Mouse (Mus musculus): ENCODE results near the gene Tmem51. TPM values are rescaled to one million over a fixed set of nuclear protein-coding genes. Genes with fewer than 3 reads are reported as not detected.

Gene Tmem51
- total RNA-seq (2014; fragmentation: Nextera tagmentation) (0.41 TPM in 1 of 2 replicates, not detected in the other), total RNA-seq (2017) (1.1 TPM in 1 of 2 replicates, not detected in the other)

- ATAC-seq (replicated peaks; ENCODE audit: poor library complexity, severe bottlenecking): peak; percentile 70
Observed at GRCm38 (mm10) chr4:142084131-142084899, at the start of gene Tmem51. Gene Tmem51 (minus strand): TSS chr4:142084304.

DNA sequence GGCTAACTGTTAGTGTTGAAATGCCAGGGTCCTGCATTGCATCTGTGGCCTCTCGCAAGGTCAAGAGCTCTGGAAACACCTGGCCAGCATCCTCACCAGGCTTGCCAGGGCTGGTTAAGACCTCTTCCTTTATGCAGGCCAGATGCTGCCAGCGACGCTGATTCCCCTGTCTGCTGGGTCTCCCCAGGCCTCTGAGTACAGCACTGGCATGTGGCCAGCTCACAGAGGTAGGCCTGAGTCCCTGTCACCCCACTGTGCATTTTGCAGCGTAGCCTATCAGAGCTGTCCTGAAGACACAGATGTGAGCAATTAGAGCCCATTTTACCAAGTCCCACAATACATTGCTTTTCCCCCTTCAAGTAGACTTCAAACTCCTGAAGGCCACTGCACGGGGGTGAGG lies 46.1 kb upstream of the Tmem51 start:
- ATAC-seq (replicated peaks; ENCODE audit: poor library complexity, severe bottlenecking): no peak

GRCm38 (mm10) chr4:142127275-142127788 lies 43.2 kb upstream of the Tmem51 start:
- peak; percentile 46 for ATAC-seq (replicated peaks; ENCODE audit: poor library complexity, severe bottlenecking)

DNA sequence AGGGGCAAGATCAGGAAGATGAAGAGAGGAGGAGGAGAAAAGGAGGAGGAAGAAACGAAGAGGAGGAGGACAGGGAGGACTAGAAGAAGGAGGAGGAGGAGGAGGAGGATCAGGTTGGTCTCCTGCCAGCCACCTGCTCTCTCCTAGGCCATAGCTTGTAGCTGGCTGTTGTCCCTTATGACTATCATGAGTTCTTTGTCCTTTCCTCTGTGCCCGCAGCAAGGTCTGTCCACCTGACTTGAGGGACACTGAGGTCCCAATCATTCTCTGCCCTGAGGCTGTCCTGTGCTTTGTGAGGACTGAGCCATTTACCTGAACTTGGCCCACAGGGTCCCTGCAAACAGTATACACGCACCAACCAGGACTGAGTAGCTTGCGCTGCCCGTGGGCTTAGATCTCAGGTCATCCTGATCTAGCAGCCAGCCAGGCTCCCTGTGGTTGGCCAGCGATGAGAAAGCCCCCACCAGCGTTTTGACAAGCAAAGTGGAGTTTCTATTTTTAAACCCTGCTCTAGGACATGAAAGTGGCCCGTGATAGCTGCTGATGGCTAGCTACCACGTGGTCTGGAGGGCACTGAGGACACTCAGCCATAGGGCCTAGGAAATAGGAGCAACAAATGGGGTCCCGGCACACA lies 42.7 kb upstream of the Tmem51 start:
- ATAC-seq (replicated peaks; ENCODE audit: poor library complexity, severe bottlenecking): 0 out of 2 replicates have a peak, but pooled peaks have one; percentile 10

DNA sequence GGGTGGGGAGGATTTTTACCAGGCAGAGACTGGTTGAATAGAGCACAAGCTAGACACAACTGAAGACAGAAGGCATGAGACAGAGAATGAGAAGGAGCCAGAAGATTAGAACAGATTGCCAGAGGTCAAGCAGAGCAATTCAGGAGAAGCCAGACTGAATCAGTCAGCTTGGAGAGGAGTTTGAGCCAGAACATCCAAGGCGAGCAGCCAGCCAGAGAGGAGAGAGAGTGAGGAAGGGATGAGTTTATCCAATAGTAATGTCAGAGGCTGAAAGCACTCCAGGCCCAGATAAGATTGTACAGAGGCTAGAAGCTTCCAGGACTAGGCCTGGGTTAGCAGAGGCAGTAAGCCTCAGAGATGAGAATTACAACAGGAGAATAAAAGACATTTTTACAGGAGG lies 37.1 kb upstream of the Tmem51 start:
- ATAC-seq (replicated peaks; ENCODE audit: poor library complexity, severe bottlenecking): no peak

DNA sequence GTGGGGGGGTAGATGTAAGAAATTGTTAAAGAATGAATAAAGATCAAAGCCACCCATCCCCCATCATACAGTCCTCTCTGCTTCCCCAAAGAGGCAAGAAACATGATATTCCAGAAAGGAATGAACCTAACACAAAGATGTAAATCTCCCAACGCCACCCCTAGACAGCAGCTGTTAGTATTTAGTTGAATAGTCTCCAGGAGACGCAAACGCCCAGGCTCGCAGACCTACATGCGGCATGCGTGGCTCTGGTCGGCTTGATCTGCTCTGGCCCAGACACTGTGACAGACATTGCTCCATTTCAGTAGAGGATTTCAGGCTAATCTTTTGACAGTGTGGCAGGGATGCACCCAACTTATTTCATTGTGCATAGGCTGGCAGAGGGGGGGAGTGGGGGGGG lies 34.4 kb upstream of the Tmem51 start:
- no peak for ATAC-seq (replicated peaks; ENCODE audit: poor library complexity, severe bottlenecking)

GRCm38 (mm10) chr4:142117993-142118392 lies 33.9 kb upstream of the Tmem51 start:
- no peak for ATAC-seq (replicated peaks; ENCODE audit: poor library complexity, severe bottlenecking)

DNA sequence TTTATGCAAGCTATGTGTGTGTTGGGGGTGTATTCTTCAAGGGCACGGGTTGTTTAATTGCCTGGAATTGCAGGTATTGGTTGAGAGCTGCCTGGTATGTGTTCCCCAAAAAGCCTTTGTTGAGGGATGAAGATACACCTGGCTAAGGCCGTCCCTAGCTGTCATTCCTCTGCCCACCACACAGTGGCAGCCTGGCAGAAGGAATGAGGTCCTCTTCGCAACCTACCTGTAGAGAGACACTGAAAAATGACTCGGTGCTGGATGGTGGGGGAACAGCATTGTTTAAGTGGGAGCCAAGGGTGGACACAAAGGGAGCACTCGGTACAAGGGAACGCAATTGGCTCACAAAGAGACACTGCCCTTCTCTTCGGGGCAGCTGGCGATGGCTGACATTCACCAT lies 29.2 kb upstream of the Tmem51 start:
- ATAC-seq (replicated peaks; ENCODE audit: poor library complexity, severe bottlenecking): peak; percentile 64; the same call in 1 of the 2 replicates

- no peak for ATAC-seq (replicated peaks; ENCODE audit: poor library complexity, severe bottlenecking)
Observed at GRCm38 (mm10) chr4:142103081-142103671, 19.1 kb upstream of the Tmem51 start.

GRCm38 (mm10) chr4:142098303-142098702 lies 14.2 kb upstream of the Tmem51 start:
- ATAC-seq (replicated peaks; ENCODE audit: poor library complexity, severe bottlenecking): peak; percentile 67

- ATAC-seq (replicated peaks; ENCODE audit: poor library complexity, severe bottlenecking): peak; percentile 85
Observed at GRCm38 (mm10) chr4:142097871-142098270, 13.8 kb upstream of the Tmem51 start.

- ATAC-seq (replicated peaks; ENCODE audit: poor library complexity, severe bottlenecking): no peak
Observed at GRCm38 (mm10) chr4:142095513-142096241, 11.6 kb upstream of the Tmem51 start.

DNA sequence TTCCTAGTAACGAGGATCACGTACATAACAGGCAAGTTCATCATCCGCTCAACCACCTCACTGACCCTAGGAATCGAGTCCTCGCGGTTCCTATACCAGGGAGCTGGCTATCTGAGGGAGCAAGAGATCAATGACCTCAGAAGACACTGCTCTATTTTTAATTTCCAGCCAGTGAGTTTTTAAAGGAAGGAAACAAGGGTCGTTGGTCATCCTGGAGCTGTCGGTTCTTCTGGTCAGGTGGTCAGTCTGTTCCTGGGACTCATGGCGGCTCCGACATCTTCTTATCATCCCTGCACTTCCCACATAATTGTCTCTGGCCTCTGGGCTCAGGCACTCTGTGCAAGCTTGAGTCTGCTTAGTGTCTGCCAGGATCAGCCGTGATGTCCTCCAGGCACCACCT lies 10.3 kb upstream of the Tmem51 start:
- ATAC-seq (replicated peaks; ENCODE audit: poor library complexity, severe bottlenecking): no peak

- ATAC-seq (replicated peaks; ENCODE audit: poor library complexity, severe bottlenecking): peak; percentile 36; the same call in 1 of the 2 replicates
Observed at GRCm38 (mm10) chr4:142091100-142091499, 7.0 kb upstream of the Tmem51 start.

- no peak for ATAC-seq (replicated peaks; ENCODE audit: poor library complexity, severe bottlenecking)
Observed at GRCm38 (mm10) chr4:142089966-142090365, 5.9 kb upstream of the Tmem51 start.

DNA sequence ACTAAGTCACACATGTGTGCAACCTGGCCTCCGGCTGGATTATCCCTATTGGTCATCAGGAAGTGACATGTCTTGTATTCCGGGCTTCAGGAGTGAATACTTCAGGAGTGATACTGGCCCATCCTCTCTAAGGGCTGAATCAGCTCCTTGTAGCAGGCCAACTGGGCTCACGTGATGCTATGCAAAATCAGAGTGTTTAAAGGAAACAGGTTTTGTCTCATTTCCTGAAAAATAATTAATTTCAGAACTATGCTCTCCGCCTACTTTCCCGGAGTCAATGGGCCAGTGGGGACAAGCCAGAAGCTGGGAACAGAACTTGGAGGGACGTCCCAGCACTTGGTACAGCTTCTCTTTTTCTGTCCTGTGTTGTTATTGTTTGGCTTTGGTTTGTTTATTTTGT lies 4.7 kb upstream of the Tmem51 start:
- ATAC-seq (replicated peaks; ENCODE audit: poor library complexity, severe bottlenecking): 0 out of 2 replicates have a peak, but pooled peaks have one; percentile 10

DNA sequence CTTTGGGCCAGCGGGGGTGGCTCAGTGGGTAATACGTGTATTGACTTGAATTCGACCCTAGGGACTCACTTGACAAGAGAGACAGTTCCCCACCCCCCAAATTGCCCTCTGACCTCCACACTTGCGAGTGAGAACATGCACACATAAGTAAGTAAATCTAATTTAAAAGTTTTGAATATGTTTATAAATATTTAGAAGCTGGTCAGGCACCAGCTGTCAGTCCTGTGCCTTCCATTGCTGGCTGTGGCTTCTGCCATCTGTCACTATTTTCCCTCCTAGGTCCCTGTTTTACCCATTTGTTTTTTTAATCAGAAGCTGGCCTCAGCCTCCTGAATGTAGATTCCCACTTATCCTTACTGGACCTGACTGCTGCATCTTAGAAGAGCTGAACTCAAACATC lies 4.3 kb upstream of the Tmem51 start:
- no peak for ATAC-seq (replicated peaks; ENCODE audit: poor library complexity, severe bottlenecking)

- no peak for ATAC-seq (replicated peaks; ENCODE audit: poor library complexity, severe bottlenecking)
Observed at GRCm38 (mm10) chr4:142084936-142085563, 946 bp upstream of the Tmem51 start.

- ATAC-seq (replicated peaks; ENCODE audit: poor library complexity, severe bottlenecking): peak; percentile 52
Observed at GRCm38 (mm10) chr4:142083762-142084130, 358 bp downstream of the Tmem51 start.

DNA sequence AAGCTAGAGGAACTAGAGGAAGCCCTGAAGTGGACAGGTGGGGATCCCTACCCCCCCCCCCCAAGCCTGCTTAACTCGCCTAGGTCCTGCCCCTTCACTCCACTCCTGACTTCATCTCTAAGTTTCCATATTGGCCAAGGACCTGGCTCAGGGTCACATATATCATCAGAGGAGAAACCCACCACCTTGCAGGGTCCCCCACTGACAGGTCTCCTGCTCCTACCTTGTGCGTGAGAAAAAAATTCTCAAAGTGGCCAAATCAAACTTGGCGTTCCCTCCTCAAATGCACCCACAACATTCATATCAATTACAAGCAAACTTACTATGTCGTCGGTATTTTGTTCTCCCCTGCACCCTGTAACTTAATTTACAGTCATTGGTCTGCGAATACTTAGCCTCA lies 911 bp downstream of the Tmem51 start:
- no peak for ATAC-seq (replicated peaks; ENCODE audit: poor library complexity, severe bottlenecking)

Measured in granulocyte monocyte progenitor cell, adult 5-6 weeks (primary cell).